Mouse (Mus musculus) lung, adult 2 months (tissue): ENCODE results near the gene Morn5. TPM values are rescaled to one million over a fixed set of nuclear protein-coding genes. Genes with fewer than 3 reads are reported as not detected.

Experiments used
- DNase-seq: peaks from one replicate; pipeline ENCODE4 v3.0.0; 2022
- H3K4me1 ChIP-seq: fragments of 200-500 bp; 2 replicates; pipeline ENCODE4 v1.6.1; 2011; ENCODE audit warnings: low read length; ENCODE audit not compliant: control insufficient read depth, insufficient read depth
- H3K4me3 ChIP-seq: fragments of 200-500 bp; replicated peaks from 2 replicates; pipeline ENCODE3; 2011; ENCODE audit warnings: low read depth, mild to moderate bottlenecking, control low read depth, low read length; ENCODE audit errors: extremely low read depth
- CTCF ChIP-seq: fragments of 200-500 bp; IDR thresholded peaks from 2 replicates; pipeline ENCODE4 v1.5.1; 2011; ENCODE audit warnings: mild to moderate bottlenecking, low read length, control low read depth; ENCODE audit not compliant: insufficient read depth
- POLR2A ChIP-seq: fragments of 200-500 bp; IDR thresholded peaks from 2 replicates; pipeline ENCODE4 v1.6.1; 2011; ENCODE audit warnings: low read depth, mild to moderate bottlenecking, control low read depth, low read length, borderline replicate concordance; ENCODE audit errors: extremely low read depth
- WGBS: fragments of 180-500 bp; shearing (Covaris S2); methylation state at CpG from one replicate; pipeline ENCODE4 v1.1.7; 2018; 5-methylcytosine and 5-hydroxymethylcytosine counted together
- polyA plus RNA-seq: library from polyadenylated mRNA; depleted of rRNA; stranded (reverse); fragments of >200 nt; gene quantifications from 2 replicates; pipeline ENCODE4 v1.2.3, GENCODE M21; 2012

Gene Morn5
- polyA plus RNA-seq, 1 experiment: 4.4 TPM

DNA sequence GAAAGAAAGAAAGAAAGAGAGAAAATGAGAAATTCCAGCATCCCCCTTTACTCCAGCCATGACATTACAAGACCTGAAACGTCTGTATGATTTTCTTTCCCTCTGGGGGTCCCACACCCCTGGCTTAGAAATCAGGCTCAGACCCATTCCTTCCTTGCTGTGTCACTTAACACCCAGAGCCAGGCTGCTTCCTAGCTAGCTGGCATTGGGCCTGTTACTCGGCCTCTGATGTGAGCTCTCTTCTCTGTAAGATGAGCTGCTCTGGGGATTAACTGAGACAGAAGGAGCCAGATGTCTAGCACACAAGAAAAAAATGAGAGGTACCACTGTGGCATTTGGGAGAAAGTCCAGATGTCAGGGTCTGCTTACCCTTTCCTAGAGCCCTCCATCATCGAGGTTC is 7.0 kb downstream of the Morn5 start:
- no peak overlapping the region for H3K4me3 ChIP-seq
- WGBS: 57% methylated on average over 3 of the region's 3 CpGs
- no peak for TF ChIP-seq POLR2A
- TF ChIP-seq CTCF: no peak
- no peak for DNase-seq
- H3K4me1 ChIP-seq: no peaks in the 10 kb centered on the region

GRCm38 (mm10) chr2:36061409-36061808 is 12.2 kb downstream of the Morn5 start:
- 72% methylated on average over 5 of the region's 5 CpGs for WGBS
- no peak for DNase-seq
- no peak for TF ChIP-seq POLR2A
- TF ChIP-seq CTCF: no peak

DNA sequence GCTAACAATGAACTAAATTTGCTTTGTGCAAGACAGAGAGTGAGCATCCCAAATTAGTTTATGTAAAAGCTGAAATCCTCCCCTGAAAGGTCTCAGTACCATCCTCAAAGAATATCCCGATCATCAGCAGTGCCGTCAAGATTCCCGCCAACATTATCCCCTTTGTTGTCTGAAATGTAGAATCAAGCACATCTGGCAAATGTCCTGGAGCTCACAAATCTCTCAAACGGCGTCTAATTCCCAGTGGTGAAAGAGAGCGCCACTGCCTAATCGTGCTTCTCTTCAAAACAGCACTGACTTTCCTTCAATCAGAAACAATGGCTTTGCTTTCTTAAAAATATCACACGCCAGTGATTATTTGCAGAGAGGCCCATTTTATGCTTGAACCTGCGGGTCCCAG is 17.9 kb downstream of the Morn5 start:
- no peak for TF ChIP-seq POLR2A
- TF ChIP-seq CTCF: no peak
- Histone ChIP-seq H3K4me3 (no peak overlapping the region), H3K4me1 (no peaks in the 10 kb centered on the region)
- WGBS: 75% methylated on average over 9 of the region's 9 CpGs
- no peak for DNase-seq

More at GRCm38 (mm10) chr2:36061409-36061808, 12.2 kb downstream of the Morn5 start:
- Histone ChIP-seq H3K4me1 (no peaks in the 10 kb centered on the region), H3K4me3 (no peak overlapping the region)

DNA sequence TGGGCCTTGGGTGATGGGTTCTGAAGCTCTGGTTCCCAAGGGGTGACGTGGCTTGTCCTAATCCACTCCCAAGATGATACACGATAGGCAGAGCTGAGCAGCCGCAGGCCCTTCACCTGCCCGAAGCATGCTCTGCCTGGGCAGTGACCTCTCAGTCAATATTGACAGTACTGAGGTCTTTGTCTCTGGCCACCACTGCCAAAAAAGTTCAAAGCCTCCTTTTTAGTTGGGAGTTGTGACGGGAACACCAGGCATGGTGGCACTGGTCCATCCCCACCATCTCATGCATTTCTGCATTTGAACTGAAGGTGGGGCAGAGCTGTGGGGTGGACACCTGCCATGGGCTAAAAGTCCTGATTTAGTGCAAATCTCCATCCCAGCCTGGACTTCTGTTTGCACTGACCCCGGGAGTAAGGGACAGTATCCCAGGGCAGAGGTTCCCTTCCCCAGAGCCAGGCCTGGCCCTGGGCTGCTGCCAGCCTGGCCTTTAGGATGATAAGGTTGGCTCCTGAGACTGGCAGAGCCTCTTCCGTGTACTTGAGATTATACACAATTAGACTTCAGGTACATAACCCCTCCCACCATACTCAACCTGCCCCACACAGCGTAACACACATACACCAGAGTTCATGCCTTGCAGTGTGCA is 22.5 kb downstream of the Morn5 start:
- H3K4me1 ChIP-seq: no peaks in the 10 kb centered on the region
- TF ChIP-seq POLR2A (no peak), CTCF (no peak)
- 74% methylated on average over 8 of the region's 8 CpGs for WGBS
- no peak overlapping the region for H3K4me3 ChIP-seq
- no peak for DNase-seq

GRCm38 (mm10) chr2:36073781-36074180 is 24.5 kb downstream of the Morn5 start:
- Histone ChIP-seq H3K4me1 (no peaks in the 10 kb centered on the region), H3K4me3 (no peak overlapping the region)
- TF ChIP-seq POLR2A (no peak), CTCF (no peak)
- 51% methylated on average over 3 of the region's 3 CpGs for WGBS
- no peak for DNase-seq

DNA sequence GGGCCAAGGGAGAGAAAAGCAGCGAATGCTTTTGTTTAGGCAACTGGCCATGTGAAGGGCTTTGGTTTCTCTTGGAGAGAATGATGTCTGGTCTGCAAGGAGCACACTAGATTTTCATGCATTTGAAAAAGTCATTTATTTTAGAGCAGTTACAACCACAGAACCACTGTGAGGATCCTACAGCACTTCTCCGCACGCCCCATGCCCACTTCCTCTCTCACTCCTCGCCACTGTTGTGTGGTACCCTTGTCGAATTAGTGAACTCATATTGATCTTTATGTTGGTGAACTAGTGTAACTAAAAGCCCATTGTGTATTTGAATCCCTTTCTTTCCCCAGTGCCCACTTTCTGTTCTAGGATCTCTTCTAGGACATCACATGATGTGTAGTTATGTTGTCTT is 26.0 kb downstream of the Morn5 start:
- TF ChIP-seq POLR2A (no peak), CTCF (no peak)
- Histone ChIP-seq H3K4me3 (no peak overlapping the region), H3K4me1 (no peaks in the 10 kb centered on the region)
- 83% methylated on average over 5 of the region's 5 CpGs for WGBS
- no peak for DNase-seq

GRCm38 (mm10) chr2:36077160-36077761 is 28.0 kb downstream of the Morn5 start:
- Histone ChIP-seq H3K4me1 (no peaks in the 10 kb centered on the region), H3K4me3 (no peak overlapping the region)
- 44% methylated on average over 11 of the region's 11 CpGs for WGBS
- DNase-seq: no peak
- TF ChIP-seq POLR2A (no peak), CTCF (no peak)

DNA sequence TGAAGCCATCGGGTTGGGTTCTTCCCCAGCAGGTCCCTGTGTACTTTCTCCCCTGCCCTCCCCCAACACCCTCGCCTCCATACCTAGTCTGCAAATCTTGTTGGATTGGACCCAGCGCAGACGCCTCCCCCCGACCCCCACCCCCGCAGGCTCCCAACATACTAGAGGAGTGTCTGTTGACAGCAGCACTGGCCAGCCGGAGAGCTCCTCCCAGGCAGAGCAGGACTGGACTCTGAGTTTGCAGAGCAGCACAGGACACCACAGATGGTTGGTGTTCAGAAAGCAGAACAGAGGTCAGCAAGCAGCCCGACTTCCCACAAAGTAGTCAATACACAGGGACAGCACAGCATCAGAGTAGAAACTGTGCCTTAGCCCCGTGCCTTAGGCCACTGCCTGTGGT is 32.2 kb downstream of the Morn5 start:
- no peak for DNase-seq
- WGBS: 37% methylated on average over 9 of the region's 9 CpGs
- no peaks in the 10 kb centered on the region for H3K4me1 ChIP-seq
- TF ChIP-seq CTCF (no peak), POLR2A (no peak)
- no peak overlapping the region for H3K4me3 ChIP-seq

- TF ChIP-seq CTCF (no peak), POLR2A (no peak)
- 82% methylated on average over 9 of the region's 9 CpGs for WGBS
- H3K4me1 ChIP-seq: no peaks in the 10 kb centered on the region
- no peak for DNase-seq
- no peak overlapping the region for H3K4me3 ChIP-seq
Observed at GRCm38 (mm10) chr2:36082802-36083580, 33.7 kb downstream of the Morn5 start.
